Mouse (Mus musculus) CH12.LX (cell line): ENCODE results near the gene Qser1. TPM values are rescaled to one million over a fixed set of nuclear protein-coding genes. Genes with fewer than 3 reads are reported as not detected.

Experiments used
- DNase-seq: peaks from one replicate; pipeline ENCODE4 v3.0.0-alpha.2; 2013; ENCODE audit errors: extremely low read depth
- H3K27ac ChIP-seq: 2 replicates; pipeline ENCODE4 v1.5.1; 2012; ENCODE audit warnings: low read depth, mild to moderate bottlenecking, control low read depth, moderate library complexity; ENCODE audit not compliant: insufficient read depth
- H3K27me3 ChIP-seq: replicated peaks from 2 replicates; pipeline ENCODE3; 2012; ENCODE audit warnings: inconsistent platforms
- H3K36me3 ChIP-seq, 2 experiments: replicated peaks in 1 of 2; 2 replicates each; pipeline versions ENCODE3 to v1.6.1; 2012; ENCODE audit warnings: inconsistent platforms in 1 of 2, low read length in 1 of 2, mild to moderate bottlenecking in 1 of 2, mixed read lengths in 1 of 2, moderate library complexity in 1 of 2; ENCODE audit not compliant: control insufficient read depth in 1 of 2, insufficient read depth in 1 of 2
- H3K4me1 ChIP-seq, 2 experiments: 2 replicates each; pipeline ENCODE4 v1.6.1; 2012; ENCODE audit warnings: inconsistent platforms in 1 of 2, moderate library complexity in 1 of 2; ENCODE audit not compliant: insufficient read depth in 2 of 2, control insufficient read depth in 1 of 2
- H3K4me2 ChIP-seq: 2 replicates; pipeline ENCODE4 v1.6.1; 2012; ENCODE audit warnings: low read depth, mild to moderate bottlenecking, control low read depth; ENCODE audit not compliant: poor library complexity, insufficient read depth, severe bottlenecking
- H3K4me3 ChIP-seq, 3 experiments: fragments of 150-350 bp in 1 of 3; sonication (generic) in 1 of 3; replicated peaks in 1 of 3; 2 replicates each; pipeline versions ENCODE3 to v1.5.1; 2011 to 2012; ENCODE audit warnings: low read depth in 2 of 3, low read length in 2 of 3, mild to moderate bottlenecking in 2 of 3, moderate library complexity in 2 of 3, control low read depth in 1 of 3, improper control_type of control experiment in 1 of 3, inconsistent platforms in 1 of 3, mixed read lengths in 1 of 3; ENCODE audit not compliant: poor library complexity in 1 of 3
- H3K79me2 ChIP-seq: replicated peaks from 2 replicates; pipeline ENCODE4 v1.6.1; 2012; ENCODE audit warnings: mild to moderate bottlenecking, moderate library complexity; ENCODE audit not compliant: control insufficient read depth, poor library complexity, insufficient read depth, severe bottlenecking; ENCODE audit errors: extremely low read depth
- H3K9ac ChIP-seq: 2 replicates; pipeline ENCODE4 v1.6.1; 2012; ENCODE audit warnings: low read depth, mild to moderate bottlenecking, control low read depth, moderate library complexity; ENCODE audit not compliant: insufficient read depth
- H3K9me3 ChIP-seq: replicated peaks from 2 replicates; pipeline ENCODE3; 2012; ENCODE audit warnings: low read length, inconsistent platforms, mixed read lengths
- CHD1 ChIP-seq: IDR thresholded peaks from 2 replicates; pipeline ENCODE4 v1.6.1; 2012; ENCODE audit warnings: low read depth, low read length, improper control_type of control experiment, inconsistent platforms
- E2F4 ChIP-seq: IDR thresholded peaks from 2 replicates; pipeline ENCODE4 v1.6.1; 2011; ENCODE audit warnings: low read depth, low read length, improper control_type of control experiment; ENCODE audit not compliant: insufficient replicate concordance
- EP300 ChIP-seq: IDR thresholded peaks from 2 replicates; pipeline ENCODE4 v1.6.1; 2011; ENCODE audit warnings: low read length, improper control_type of control experiment
- HCFC1 ChIP-seq: IDR thresholded peaks from 2 replicates; pipeline ENCODE4 v1.6.1; 2012; ENCODE audit warnings: low read depth, mild to moderate bottlenecking, inconsistent platforms, low read length, improper control_type of control experiment
- IRF4 ChIP-seq: IDR thresholded peaks from 2 replicates; pipeline ENCODE4 v1.6.1; 2014; ENCODE audit warnings: low read depth, mild to moderate bottlenecking, inconsistent platforms, low read length, improper control_type of control experiment
- KAT2A ChIP-seq: IDR thresholded peaks from 2 replicates; pipeline ENCODE4 v1.6.1; 2012; ENCODE audit warnings: low read length, improper control_type of control experiment, inconsistent platforms; ENCODE audit not compliant: insufficient replicate concordance
- MAFK ChIP-seq: IDR thresholded peaks from 2 replicates; pipeline ENCODE4 v1.6.1; 2011; ENCODE audit warnings: low read length, improper control_type of control experiment; ENCODE audit not compliant: insufficient replicate concordance
- MAX ChIP-seq: IDR thresholded peaks from 2 replicates; pipeline ENCODE4 v1.6.1; 2011; ENCODE audit warnings: low read length, improper control_type of control experiment
- MXI1 ChIP-seq: IDR thresholded peaks from 2 replicates; pipeline ENCODE4 v1.6.1; 2011; ENCODE audit warnings: mild to moderate bottlenecking, low read depth, low read length, improper control_type of control experiment
- PAX5 ChIP-seq: IDR thresholded peaks from 2 replicates; pipeline ENCODE4 v1.6.1; 2012; ENCODE audit warnings: low read length, inconsistent platforms, mixed read lengths
- POLR2AphosphoS2 ChIP-seq: IDR thresholded peaks from 2 replicates; pipeline ENCODE4 v1.6.1; 2011; ENCODE audit warnings: low read depth, low read length, improper control_type of control experiment
- SMC3 ChIP-seq: IDR thresholded peaks from 2 replicates; pipeline ENCODE4 v1.6.1; 2011; ENCODE audit warnings: low read depth, low read length, improper control_type of control experiment
- UBTF ChIP-seq: IDR thresholded peaks from 2 replicates; pipeline ENCODE4 v1.6.1; 2012; ENCODE audit warnings: low read depth, mild to moderate bottlenecking, inconsistent platforms, low read length, improper control_type of control experiment, moderate library complexity
- dilution Hi-C: fragments of 300-500 bp; cut with MboI; formaldehyde crosslinking; loops from 2 replicates; pipeline ENCODE4 v1.14.3; 2020; ENCODE audit warnings: low sequenced_read_pairs; ENCODE audit not compliant: extremely low pct_unique_long_range_greater_than_20kb, extremely low pct_ligation_motif_present
- in situ Hi-C: fragments of 300-500 bp; cut with MboI; formaldehyde crosslinking; loops from 3 replicates; pipeline ENCODE4 v1.14.3; 2019; ENCODE audit warnings: low sequenced_read_pairs, low pct_ligation_motif_present, low pct_unique_long_range_greater_than_20kb, mixed read lengths
- polyA plus RNA-seq: library from polyadenylated mRNA; unstranded; fragments of >175 nt; gene quantifications from 2 replicates; pipeline ENCODE4 v1.2.1, GENCODE M21; 2012; ENCODE audit warnings: low read depth; ENCODE audit not compliant: insufficient read length
- total RNA-seq, 2 experiments: library from RNA; depleted of rRNA; stranded (reverse); fragments of 300-350 nt in 1 of 2; fragments of >200 nt in 1 of 2; gene quantifications; 2 replicates each; pipeline ENCODE4 v1.2.3; 2012 to 2014

Gene Qser1
- total and polyA plus RNA-seq, 3 experiments: 3.7 to 10.2 (median 6.8) TPM

DNA sequence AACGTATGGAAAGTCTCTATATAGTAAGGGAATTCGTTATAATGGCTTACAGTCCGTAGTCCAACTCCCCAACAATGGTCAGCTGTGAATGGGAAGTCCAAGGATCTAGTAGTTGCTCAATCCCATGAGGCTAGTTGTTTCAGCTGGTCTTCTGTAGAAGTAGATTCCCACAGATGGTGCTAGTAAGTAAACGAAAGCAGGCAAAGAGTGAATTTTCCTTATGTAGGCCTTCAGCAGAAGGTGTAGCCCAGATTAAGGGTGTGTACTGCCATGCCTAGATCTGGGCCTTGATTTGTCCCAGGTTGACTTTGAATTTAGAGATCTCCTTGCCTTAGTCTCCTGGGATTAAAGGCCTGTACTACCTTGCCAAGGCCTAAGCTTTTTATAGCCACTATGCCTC is 100.3 kb downstream of the Qser1 start, which contains the start of gene Pin1rt1:
Gene Pin1rt1, minus strand, starts transcription at position 101 of the 400 bp plus-strand sequence.
- no peak for DNase-seq
- Histone ChIP-seq H3K79me2 (no peaks in the 10 kb centered on the region), H3K4me3 (no peak within 1 kb of the TSS)
- TF ChIP-seq MXI1: no peak
- no peak for TF ChIP-seq HCFC1
- TF ChIP-seq, all 38 proteins: peak for 0
- Histone ChIP-seq H3K36me3 (no peaks in the 10 kb centered on the region), H3K4me2 (no peak within 1 kb of the TSS), H3K27me3 (no peaks in the 10 kb centered on the region), H3K9ac (no peak within 1 kb of the TSS), H3K9me3 (no peaks in the 10 kb centered on the region), H3K4me1 (peaks cover 0 to 8% of the 10 kb centered on the region in 2 experiments; a peak in 2 of 4 replicates), H3K27ac (no peak within 1 kb of the TSS)
- dilution Hi-C loops (no loop called here), in situ Hi-C loops (no loop called here)

DNA sequence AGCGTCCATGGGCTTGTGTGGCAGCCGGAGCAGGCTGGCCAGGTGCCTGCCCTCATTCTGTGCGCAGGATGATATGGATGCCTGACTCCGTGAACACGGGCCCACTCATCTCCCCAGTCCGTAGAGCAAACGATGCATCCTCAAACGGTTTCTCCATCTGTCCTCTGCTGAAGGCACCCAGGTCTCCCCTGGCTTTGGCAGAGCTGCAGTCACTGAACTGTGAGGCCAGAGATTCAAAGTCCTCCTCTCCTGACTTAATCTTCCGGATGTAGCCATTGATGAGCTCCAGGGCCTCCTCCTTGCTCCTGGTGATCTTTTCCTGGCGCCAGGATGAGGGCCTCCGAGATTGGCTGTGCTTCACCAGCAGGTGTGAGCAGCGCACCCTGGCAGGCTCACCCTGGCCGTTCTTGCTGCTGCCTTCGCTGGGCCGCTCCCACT is 102.3 kb downstream of the Qser1 start:
- Histone ChIP-seq H3K4me2 (no peak overlapping the region), H3K9ac (no peak overlapping the region), H3K79me2 (no peaks in the 10 kb centered on the region), H3K9me3 (no peaks in the 10 kb centered on the region), H3K4me1 (peaks cover 0 to 20% of the 10 kb centered on the region in 2 experiments; a peak in 3 of 4 replicates), H3K4me3 (no peak overlapping the region), H3K27ac (no peak overlapping the region), H3K36me3 (no peaks in the 10 kb centered on the region), H3K27me3 (no peaks in the 10 kb centered on the region)
- TF ChIP-seq MAX (no peak), MAFK (no peak), SMC3 (no peak), KAT2A (no peak), PAX5 (no peak), IRF4 (no peak), CHD1 (no peak), EP300 (no peak), E2F4 (no peak), POLR2AphosphoS2 (no peak)
- dilution Hi-C loops (no loop called here), in situ Hi-C loops (no loop called here)
- DNase-seq: no peak

DNA sequence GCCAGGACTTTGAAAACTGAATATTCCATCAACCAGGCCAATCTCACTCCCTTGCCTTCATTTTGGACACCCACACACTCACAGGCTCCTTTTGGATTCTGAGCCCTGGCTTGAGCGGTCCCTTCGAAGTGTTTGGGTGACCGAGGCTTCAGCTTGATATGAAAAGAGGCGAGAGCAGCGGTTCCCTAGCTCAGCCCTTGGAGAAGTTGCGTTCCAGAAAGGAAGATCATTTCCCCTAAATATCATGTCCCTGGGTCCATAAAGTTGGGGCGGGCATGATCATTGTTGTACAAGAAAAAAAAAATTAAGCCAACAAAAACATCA is 104.1 kb downstream of the Qser1 start:
- peak overlapping the region; percentile 44 to 72 (median 48) for H3K4me3 ChIP-seq
- peak overlapping the region; percentile 55 for H3K4me2 ChIP-seq
- H3K9ac ChIP-seq: peak overlapping the region; percentile 68
- dilution Hi-C loops (no loop called here), in situ Hi-C loops (no loop called here)
- no peaks in the 10 kb centered on the region for H3K79me2 ChIP-seq
- H3K27ac ChIP-seq: no peak overlapping the region; the same call in 1 of the 2 replicates
- no peaks in the 10 kb centered on the region for H3K27me3 ChIP-seq
- no peaks in the 10 kb centered on the region for H3K36me3 ChIP-seq
- DNase-seq: no peak
- no peaks in the 10 kb centered on the region for H3K9me3 ChIP-seq
- TF ChIP-seq IRF4 (no peak), UBTF (0 out of 2 replicates have a peak, but pooled peaks have one; percentile 4)
- TF ChIP-seq, all 38 proteins: peak for 1
- H3K4me1 ChIP-seq: peaks cover 0 to 19% of the 10 kb centered on the region in 2 experiments; a peak in 3 of 4 replicates
